Mouse (Mus musculus): ENCODE data around the gene Serpinb6d. TPM values are rescaled to one million over a fixed set of nuclear protein-coding genes. Genes with fewer than 3 reads are reported as not detected.

Serpinb6d gene
- not detected in 2 replicates for polyA plus RNA-seq (2015; fragmentation: Nextera tagmentation; extraction: Ambion mirVana)

GRCm38 (mm10) chr13:33661105-33661504, at the start of gene Serpinb6d:
Serpinb6d (plus strand) TSS chr13:33661405.

Other genes starting within 250 kb of the Serpinb6d start
- not detected in 2 replicates for gene Serpinb9g, start 176.6 kb upstream of the Serpinb6d start, polyA plus RNA-seq (2015; fragmentation: Nextera tagmentation; extraction: Ambion mirVana)
- not detected in 2 replicates for gene Serpinb6e, start 182.0 kb downstream of the Serpinb6d start, polyA plus RNA-seq (2015; fragmentation: Nextera tagmentation; extraction: Ambion mirVana)
- gene Serpinb6c, start 244.3 kb downstream of the Serpinb6d start, polyA plus RNA-seq (2015; fragmentation: Nextera tagmentation; extraction: Ambion mirVana): 0.10 and 0.19 TPM in 2 replicates